Mouse (Mus musculus) megakaryocyte, embryonic 14.5 days (primary cell): Measurements from ENCODE around the gene Alg9.

Source experiments
- FLI1 ChIP-seq: IDR thresholded peaks from 2 replicates; pipeline ENCODE4 v1.6.1; 2012; ENCODE audit warnings: low read length, inconsistent platforms, mixed read lengths
- GATA1 ChIP-seq: IDR thresholded peaks from 3 replicates; pipeline ENCODE4 v1.6.1; 2012; ENCODE audit warnings: mixed read lengths, low read length, inconsistent platforms, borderline replicate concordance

GRCm38 (mm10) chr9:50848821-50849220 is 74.0 kb downstream of the Alg9 start:
- TF ChIP-seq GATA1 (no peak), FLI1 (no peak)
